ENCODE assay signal across 8 mouse cellular contexts in the genomic region with DNA sequence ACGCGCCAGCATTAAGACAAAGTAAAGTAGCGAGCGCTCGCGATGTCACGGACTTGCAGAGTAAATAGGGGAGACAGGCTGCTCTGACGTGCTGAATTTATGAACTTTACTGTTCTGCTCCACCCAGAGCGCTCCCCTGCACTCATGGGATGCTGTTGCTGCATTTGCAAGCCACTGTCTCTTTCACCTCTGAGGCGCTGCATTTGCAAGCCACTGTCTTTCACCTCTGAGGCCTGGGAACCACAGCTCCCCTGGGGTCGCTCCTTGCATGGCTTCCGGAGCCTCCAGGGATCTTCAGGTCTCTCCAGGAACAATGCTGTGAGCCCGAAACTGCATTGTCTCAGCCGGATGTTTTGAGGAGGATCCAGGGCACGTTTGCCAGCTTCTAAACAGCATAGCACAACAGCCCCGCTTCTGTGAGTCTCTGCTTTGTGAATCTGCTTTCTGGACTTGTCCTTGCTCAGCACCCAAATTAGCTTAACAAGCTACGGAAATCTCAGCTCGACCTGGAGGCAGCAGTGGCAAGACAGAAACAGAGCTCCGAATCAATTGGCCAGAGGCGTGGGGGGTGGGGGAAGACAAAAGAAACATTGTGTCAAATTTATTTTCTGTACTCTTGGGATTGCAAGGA.
DNase-seq lines count a peak whose midpoint lies in the region; ATAC-seq and TF ChIP-seq lines count a peak whose summit lies in the region.

No protein-coding gene starts in this region.

- no peaks in the 10 kb centered on the region for H3K36me3 ChIP-seq in lung, embryonic 14.5 days (ENCODE audit: insufficient read depth)
- no peaks in the 10 kb centered on the region for H3K36me3 ChIP-seq in embryonic facial prominence, embryonic 14.5 days (ENCODE audit: control insufficient read depth, insufficient read depth, low read length)
- no peaks in the 10 kb centered on the region for H3K36me3 ChIP-seq in midbrain, embryonic 11.5 days (ENCODE audit: control insufficient read depth, insufficient read depth, low read length)

- no peaks in the 10 kb centered on the region for H3K27me3 ChIP-seq in lung, embryonic 14.5 days (ENCODE audit: insufficient read depth, low read length)
- H3K27me3 ChIP-seq in embryonic facial prominence, embryonic 14.5 days (replicated peaks; ENCODE audit: control insufficient read depth, insufficient read depth, low read length): no peaks in the 10 kb centered on the region; the same call in 1 of the 2 replicates
- no peaks in the 10 kb centered on the region for H3K27me3 ChIP-seq in midbrain, embryonic 11.5 days (ENCODE audit: control insufficient read depth, insufficient read depth, low read length)

- peak overlapping the region; percentile 79 for H3K4me2 ChIP-seq in lung, embryonic 14.5 days
- H3K4me2 ChIP-seq in embryonic facial prominence, embryonic 14.5 days (ENCODE audit: low read depth, low read length): peak overlapping the region; percentile 81
- H3K4me2 ChIP-seq in midbrain, embryonic 11.5 days: peak overlapping the region; percentile 73

- WGBS in lung, embryonic 14.5 days: under 1% methylated on average over 20 of the region's 20 CpGs
- 0% methylated on average over 20 of the region's 20 CpGs for whole genome bisulfite sequencing in embryonic facial prominence, embryonic 14.5 days
- under 1% methylated on average over 20 of the region's 20 CpGs for whole genome bisulfite sequencing in midbrain, embryonic 11.5 days

- H3K27ac ChIP-seq in lung, embryonic 14.5 days (ENCODE audit: low read depth): no peak overlapping the region
- H3K27ac ChIP-seq in embryonic facial prominence, embryonic 14.5 days (replicated peaks; ENCODE audit: low read depth, low read length): no peak overlapping the region
- H3K27ac ChIP-seq in left cerebral cortex, adult 2 months: peak overlapping the region; percentile 81
- H3K27ac ChIP-seq in midbrain, embryonic 11.5 days (ENCODE audit: low read depth, low read length): peak overlapping the region; percentile 76

- DNase-seq in lung, embryonic 14.5 days: peak; percentile 33
- no peak for DNase-seq in lung, postnatal 25 days (ENCODE audit: low spot score)
- peak; percentile 53 for DNase-seq in embryonic facial prominence, embryonic 14.5 days (ENCODE audit: low spot score)
- DNase-seq in heart, postnatal 14 days: peak; percentile 4 to 9
- DNase-seq in left cerebral cortex, adult 2 months (ENCODE audit: extremely low spot score in 1 of 2, low spot score in 2 of 2): peak; percentile 27 to 28
- peak; percentile 94 for DNase-seq in midbrain, embryonic 11.5 days (ENCODE audit: low spot score, missing footprints)
- peak; percentile 50 for DNase-seq in testis, postnatal 10 days (ENCODE audit: low spot score)
- no peak for DNase-seq in B cell, adult 2 months

- ATAC-seq in lung, embryonic 14.5 days (ENCODE audit: insufficient read depth): no peak; the same call in 1 of the 2 replicates
- ATAC-seq in embryonic facial prominence, embryonic 14.5 days (ENCODE audit: low read depth): peak; percentile 60; the same call in 1 of the 2 replicates
- peak; percentile 45 for ATAC-seq in midbrain, embryonic 11.5 days (ENCODE audit: low FRiP score)

- no peaks in the 10 kb centered on the region for H3K9me3 ChIP-seq in lung, embryonic 14.5 days (ENCODE audit: low read depth, low read length)
- H3K9me3 ChIP-seq in embryonic facial prominence, embryonic 14.5 days (ENCODE audit: control insufficient read depth, low read length): no peaks in the 10 kb centered on the region
- no peaks in the 10 kb centered on the region for H3K9me3 ChIP-seq in midbrain, embryonic 11.5 days (ENCODE audit: control insufficient read depth, low read length)

- H3K4me3 ChIP-seq in lung, embryonic 14.5 days (ENCODE audit: low read depth, low read length): peak overlapping the region; percentile 34
- H3K4me3 ChIP-seq in embryonic facial prominence, embryonic 14.5 days (ENCODE audit: low read depth, low read length): peak overlapping the region; percentile 40
- peak overlapping the region; percentile 58 for H3K4me3 ChIP-seq in left cerebral cortex, adult 2 months
- H3K4me3 ChIP-seq in midbrain, embryonic 11.5 days (ENCODE audit: low read depth, low read length): peak overlapping the region; percentile 37

- intact Hi-C loops in heart, postnatal 14 days (cut with DNase I): loop anchor here (2.0 to 5.0 kb wide), 5 partner anchors 587 to 1900 kb away; a partner anchor contains a TSS
- intact Hi-C loops in left cerebral cortex, adult 2 months (cut with DNase I): loop anchor here (1.0 to 10.0 kb wide), 7 partner anchors 136 to 1327 kb away; a partner anchor contains a TSS

- TF ChIP-seq CTCF in lung, embryonic 14.5 days (IDR thresholded peaks at IDR 0.05; ENCODE audit: low read depth): no peak
- no peak for TF ChIP-seq CTCF in left cerebral cortex, adult 2 months (IDR thresholded peaks at IDR 0.05)

- peak overlapping the region; percentile 24 for H3K9ac ChIP-seq in lung, embryonic 14.5 days
- H3K9ac ChIP-seq in embryonic facial prominence, embryonic 14.5 days (ENCODE audit: low read depth, low read length): peak overlapping the region; percentile 50; the same call in 1 of the 2 replicates
- H3K9ac ChIP-seq in midbrain, embryonic 11.5 days (ENCODE audit: low read length): peak overlapping the region; percentile 66

- no peaks in the 10 kb centered on the region for H3K4me1 ChIP-seq in lung, embryonic 14.5 days (ENCODE audit: insufficient read depth)
- H3K4me1 ChIP-seq in embryonic facial prominence, embryonic 14.5 days (ENCODE audit: control insufficient read depth, insufficient read depth, low read length): peaks cover 7% of the 10 kb centered on the region
- H3K4me1 ChIP-seq in midbrain, embryonic 11.5 days (ENCODE audit: control insufficient read depth, insufficient read depth, low read length): peaks cover 7% of the 10 kb centered on the region

Comparison
In these comparisons a context has a peak if more than half of its experiments do, and no peak if none do; other contexts are left out.
1. DNase-seq: peak in lung, embryonic 14.5 days (single experiment), embryonic facial prominence, embryonic 14.5 days (single experiment), heart, postnatal 14 days (2 of 2), left cerebral cortex, adult 2 months (2 of 2), midbrain, embryonic 11.5 days (single experiment) and testis, postnatal 10 days (single experiment); none in lung, postnatal 25 days (single experiment) and B cell, adult 2 months (0 of 2).
2. H3K27ac ChIP-seq: peak in left cerebral cortex, adult 2 months (single experiment) and midbrain, embryonic 11.5 days (single experiment); none in lung, embryonic 14.5 days (single experiment) and embryonic facial prominence, embryonic 14.5 days (single experiment).
3. Peak in every context shown above with its lines, with median percentiles within 50 percentile points of each other: H3K4me2 ChIP-seq, H3K4me3 ChIP-seq and H3K9ac ChIP-seq.